Mouse (Mus musculus): ENCODE data around the gene Unc5c. TPM values are rescaled to one million over a fixed set of nuclear protein-coding genes. Genes with fewer than 3 reads are reported as not detected.

The Unc5c gene
- polyA plus RNA-seq, 1 experiment from 2014 or later, result 39.3 TPM

DNA sequence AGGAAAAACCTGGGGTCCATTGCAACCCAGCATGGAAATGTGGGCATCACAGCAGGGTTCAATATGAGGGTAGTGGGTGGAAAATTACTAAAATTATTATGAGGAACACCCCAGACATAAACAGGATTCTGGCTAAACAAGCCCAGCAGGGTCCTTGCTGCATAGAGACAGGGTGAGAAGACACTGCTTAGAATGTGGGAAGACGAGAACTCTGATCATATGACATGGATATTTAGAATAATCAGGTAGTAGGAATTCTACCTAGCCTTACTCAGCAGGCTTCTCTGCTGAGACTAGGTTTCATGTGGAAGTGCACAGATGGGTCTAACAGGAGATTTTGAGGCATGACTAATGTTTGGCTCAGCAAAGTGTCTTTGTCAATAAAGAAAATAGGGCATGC lies 131.9 kb downstream of the Unc5c start:
- Histone ChIP-seq H3K4me3 (ENCODE audit: low read length) (no peak overlapping the region), H3K36me3 (ENCODE audit: control insufficient read depth, insufficient read depth, low read length) (no peaks in the 10 kb centered on the region), H3K9me3 (ENCODE audit: control insufficient read depth, low read length) (no peaks in the 10 kb centered on the region), H3K27ac (ENCODE audit: low read depth, low read length) (no peak overlapping the region), H3K27me3 (ENCODE audit: control insufficient read depth, insufficient read depth, low read length) (no peaks in the 10 kb centered on the region), H3K4me1 (ENCODE audit: control insufficient read depth, insufficient read depth, low read length) (0 out of 2 replicates have a peak, but pooled peaks cover 6% of the 10 kb centered on the region), H3K9ac (ENCODE audit: low read depth, low read length) (no peak overlapping the region), H3K4me2 (replicated peaks; ENCODE audit: low read depth, low read length) (no peak overlapping the region)
- no peak for ATAC-seq (ENCODE audit: low FRiP score, low TSS enrichment)
- WGBS, result 72% methylated on average over 1 of the region's 1 CpGs

- Histone ChIP-seq H3K9me3 (ENCODE audit: control insufficient read depth, low read length) (no peaks in the 10 kb centered on the region), H3K4me1 (ENCODE audit: control insufficient read depth, insufficient read depth, low read length) (0 out of 2 replicates have a peak, but pooled peaks cover 6% of the 10 kb centered on the region), H3K9ac (ENCODE audit: low read depth, low read length) (no peak overlapping the region), H3K4me2 (replicated peaks; ENCODE audit: low read depth, low read length) (no peak overlapping the region), H3K27me3 (ENCODE audit: control insufficient read depth, insufficient read depth, low read length) (no peaks in the 10 kb centered on the region), H3K27ac (ENCODE audit: low read depth, low read length) (no peak overlapping the region), H3K36me3 (ENCODE audit: control insufficient read depth, insufficient read depth, low read length) (no peaks in the 10 kb centered on the region), H3K4me3 (ENCODE audit: low read length) (no peak overlapping the region)
- ATAC-seq (ENCODE audit: low FRiP score, low TSS enrichment), result no peak
- 64% methylated on average over 2 of the region's 2 CpGs for WGBS
Observed at GRCm38 (mm10) chr3:141597974-141598373, 133.0 kb downstream of the Unc5c start.

DNA sequence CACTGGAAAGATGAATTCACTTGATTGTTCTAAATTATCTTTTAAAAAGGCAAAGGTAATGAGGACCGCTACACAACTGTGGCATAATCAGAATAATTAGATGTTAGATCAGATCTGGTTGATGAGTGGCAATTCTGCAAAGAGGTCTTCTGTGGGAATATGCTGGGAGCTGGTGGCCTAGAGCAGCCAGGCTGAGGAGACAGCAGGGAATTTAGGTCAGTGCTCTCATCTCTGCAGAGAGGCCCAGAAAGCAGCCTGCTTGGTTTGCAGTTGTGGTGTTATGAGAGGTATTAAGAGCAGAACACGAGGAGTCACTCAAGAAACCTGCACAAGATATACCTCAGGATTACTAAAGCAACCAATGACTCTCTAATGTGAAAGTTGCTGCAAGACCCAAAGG lies 133.9 kb downstream of the Unc5c start:
- Histone ChIP-seq H3K27ac (ENCODE audit: low read depth, low read length) (no peak overlapping the region), H3K4me1 (ENCODE audit: control insufficient read depth, insufficient read depth, low read length) (0 out of 2 replicates have a peak, but pooled peaks cover 6% of the 10 kb centered on the region), H3K9me3 (ENCODE audit: control insufficient read depth, low read length) (no peaks in the 10 kb centered on the region), H3K4me2 (replicated peaks; ENCODE audit: low read depth, low read length) (no peak overlapping the region), H3K9ac (ENCODE audit: low read depth, low read length) (no peak overlapping the region), H3K27me3 (ENCODE audit: control insufficient read depth, insufficient read depth, low read length) (no peaks in the 10 kb centered on the region), H3K36me3 (ENCODE audit: control insufficient read depth, insufficient read depth, low read length) (no peaks in the 10 kb centered on the region), H3K4me3 (ENCODE audit: low read length) (no peak overlapping the region)
- no peak for ATAC-seq (ENCODE audit: low FRiP score, low TSS enrichment)
- 97% methylated on average over 2 of the region's 2 CpGs for WGBS

DNA sequence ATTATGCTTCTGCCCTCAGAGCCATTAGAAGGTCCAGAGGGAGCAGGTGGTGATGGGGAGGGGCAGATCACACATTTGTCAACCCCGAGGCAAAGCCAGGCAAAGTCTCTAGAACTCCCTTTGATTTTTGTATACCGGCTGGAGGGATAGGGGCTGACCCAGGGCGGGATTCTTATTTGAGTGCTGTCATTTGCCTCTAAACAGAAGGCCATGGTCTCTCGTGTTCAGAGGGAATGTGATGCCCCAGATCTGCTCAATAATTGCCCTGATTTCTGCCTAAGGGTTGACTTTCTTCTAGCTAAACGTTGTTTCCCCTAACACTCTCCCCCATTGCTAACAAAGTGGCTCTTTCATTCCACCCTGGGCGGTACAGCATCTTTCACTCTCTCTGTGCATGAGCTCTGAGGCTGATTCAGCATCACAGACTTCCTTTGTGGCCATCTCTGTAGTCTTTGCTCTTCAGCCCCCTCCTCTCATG lies 136.1 kb downstream of the Unc5c start:
- 13% methylated on average over 6 of the region's 6 CpGs for WGBS
- H3K27ac ChIP-seq (ENCODE audit: low read depth, low read length), result no peak overlapping the region
- H3K4me1 ChIP-seq (ENCODE audit: control insufficient read depth, insufficient read depth, low read length), result 0 out of 2 replicates have a peak, but pooled peaks cover 6% of the 10 kb centered on the region
- no peaks in the 10 kb centered on the region for H3K27me3 ChIP-seq (ENCODE audit: control insufficient read depth, insufficient read depth, low read length)
- no peaks in the 10 kb centered on the region for H3K36me3 ChIP-seq (ENCODE audit: control insufficient read depth, insufficient read depth, low read length)
- H3K4me2 ChIP-seq (replicated peaks; ENCODE audit: low read depth, low read length), result no peak overlapping the region
- no peaks in the 10 kb centered on the region for H3K9me3 ChIP-seq (ENCODE audit: control insufficient read depth, low read length)
- no peak overlapping the region for H3K9ac ChIP-seq (ENCODE audit: low read depth, low read length)
- no peak for ATAC-seq (ENCODE audit: low FRiP score, low TSS enrichment)
- no peak overlapping the region for H3K4me3 ChIP-seq (ENCODE audit: low read length)

GRCm38 (mm10) chr3:141616718-141617117 lies 151.7 kb downstream of the Unc5c start:
- H3K9me3 ChIP-seq (ENCODE audit: control insufficient read depth, low read length), result no peaks in the 10 kb centered on the region
- WGBS, result 76% methylated on average over 1 of the region's 1 CpGs
- no peak overlapping the region for H3K9ac ChIP-seq (ENCODE audit: low read depth, low read length)
- no peaks in the 10 kb centered on the region for H3K36me3 ChIP-seq (ENCODE audit: control insufficient read depth, insufficient read depth, low read length)
- H3K27me3 ChIP-seq (ENCODE audit: control insufficient read depth, insufficient read depth, low read length), result no peaks in the 10 kb centered on the region
- H3K4me2 ChIP-seq (replicated peaks; ENCODE audit: low read depth, low read length), result no peak overlapping the region
- H3K4me1 ChIP-seq (ENCODE audit: control insufficient read depth, insufficient read depth, low read length), result no peaks in the 10 kb centered on the region
- ATAC-seq (ENCODE audit: low FRiP score, low TSS enrichment), result no peak
- H3K27ac ChIP-seq (ENCODE audit: low read depth, low read length), result no peak overlapping the region
- no peak overlapping the region for H3K4me3 ChIP-seq (ENCODE audit: low read length)

GRCm38 (mm10) chr3:141618675-141619074 lies 153.7 kb downstream of the Unc5c start:
- no peak for ATAC-seq (ENCODE audit: low FRiP score, low TSS enrichment)
- H3K27ac ChIP-seq (ENCODE audit: low read depth, low read length), result no peak overlapping the region
- H3K4me1 ChIP-seq (ENCODE audit: control insufficient read depth, insufficient read depth, low read length), result no peaks in the 10 kb centered on the region
- H3K9ac ChIP-seq (ENCODE audit: low read depth, low read length), result no peak overlapping the region
- WGBS, result 77% methylated on average over 1 of the region's 1 CpGs
- H3K27me3 ChIP-seq (ENCODE audit: control insufficient read depth, insufficient read depth, low read length), result no peaks in the 10 kb centered on the region
- H3K4me2 ChIP-seq (replicated peaks; ENCODE audit: low read depth, low read length), result no peak overlapping the region
- no peak overlapping the region for H3K4me3 ChIP-seq (ENCODE audit: low read length)
- no peaks in the 10 kb centered on the region for H3K9me3 ChIP-seq (ENCODE audit: control insufficient read depth, low read length)
- no peaks in the 10 kb centered on the region for H3K36me3 ChIP-seq (ENCODE audit: control insufficient read depth, insufficient read depth, low read length)

DNA sequence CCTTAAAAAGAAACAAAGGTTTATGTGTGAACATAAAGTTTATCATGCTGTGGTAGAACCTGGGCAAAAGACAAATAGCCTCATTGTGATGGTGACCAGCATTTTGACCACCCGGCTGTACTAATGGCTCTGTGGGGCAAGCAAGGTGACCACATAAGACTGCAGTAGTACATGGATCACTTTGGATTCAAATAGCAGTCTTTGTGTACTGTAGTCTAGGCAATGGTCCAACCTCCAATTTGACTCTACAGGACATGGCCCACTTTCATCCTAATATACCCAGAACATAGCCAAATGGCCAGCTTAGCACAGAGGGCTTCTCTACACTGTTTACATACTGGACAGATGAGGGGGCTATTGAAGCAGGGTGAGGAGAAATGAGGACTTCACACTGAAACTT lies 156.5 kb downstream of the Unc5c start:
- no peak overlapping the region for H3K9ac ChIP-seq (ENCODE audit: low read depth, low read length)
- H3K36me3 ChIP-seq (ENCODE audit: control insufficient read depth, insufficient read depth, low read length), result no peaks in the 10 kb centered on the region
- no peak overlapping the region for H3K4me2 ChIP-seq (replicated peaks; ENCODE audit: low read depth, low read length)
- no peaks in the 10 kb centered on the region for H3K27me3 ChIP-seq (ENCODE audit: control insufficient read depth, insufficient read depth, low read length)
- H3K9me3 ChIP-seq (ENCODE audit: control insufficient read depth, low read length), result no peaks in the 10 kb centered on the region
- H3K4me3 ChIP-seq (ENCODE audit: low read length), result no peak overlapping the region
- H3K4me1 ChIP-seq (ENCODE audit: control insufficient read depth, insufficient read depth, low read length), result no peaks in the 10 kb centered on the region
- ATAC-seq (ENCODE audit: low FRiP score, low TSS enrichment), result no peak
- 85% methylated on average over 1 of the region's 1 CpGs for WGBS
- no peak overlapping the region for H3K27ac ChIP-seq (ENCODE audit: low read depth, low read length)

DNA sequence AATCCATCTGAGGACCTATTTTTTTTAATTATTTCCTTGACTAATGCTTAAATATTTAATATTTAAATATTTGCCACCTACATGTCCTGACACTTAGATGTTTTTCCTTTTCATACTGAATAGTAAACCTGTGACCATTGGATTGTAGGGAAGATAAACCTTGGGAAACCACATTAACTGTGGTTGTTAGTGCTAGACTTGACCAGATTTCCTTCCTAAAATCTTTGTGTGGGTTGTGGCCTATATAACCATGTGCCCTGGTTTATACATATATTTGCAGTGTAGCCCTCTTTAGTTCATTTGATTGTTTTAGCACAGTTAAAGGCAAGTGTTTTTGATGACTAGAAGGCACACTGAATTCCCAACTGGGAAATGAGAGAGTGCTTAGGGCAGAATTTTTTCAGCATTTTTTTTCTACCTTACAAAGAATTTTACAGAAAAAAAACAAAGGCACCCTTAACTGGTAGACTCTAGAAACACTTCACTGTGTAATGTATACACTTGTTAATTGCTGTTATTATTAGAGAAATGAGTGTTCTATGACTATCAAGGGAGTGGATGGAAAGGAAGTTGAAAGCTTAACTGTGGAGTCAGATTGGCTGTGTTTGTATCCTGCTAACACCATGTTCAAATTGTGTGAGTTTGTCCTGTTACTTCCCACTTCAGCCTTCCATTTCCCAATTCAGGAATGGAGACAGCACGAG lies 162.1 kb downstream of the Unc5c start:
- no peaks in the 10 kb centered on the region for H3K4me1 ChIP-seq (ENCODE audit: control insufficient read depth, insufficient read depth, low read length)
- H3K4me2 ChIP-seq (replicated peaks; ENCODE audit: low read depth, low read length), result no peak overlapping the region
- no peaks in the 10 kb centered on the region for H3K36me3 ChIP-seq (ENCODE audit: control insufficient read depth, insufficient read depth, low read length)
- no peak overlapping the region for H3K27ac ChIP-seq (ENCODE audit: low read depth, low read length)
- ATAC-seq (ENCODE audit: low FRiP score, low TSS enrichment), result no peak
- no peaks in the 10 kb centered on the region for H3K9me3 ChIP-seq (ENCODE audit: control insufficient read depth, low read length)
- 86% methylated on average over 1 of the region's 1 CpGs for WGBS
- H3K27me3 ChIP-seq (ENCODE audit: control insufficient read depth, insufficient read depth, low read length), result no peaks in the 10 kb centered on the region
- no peak overlapping the region for H3K9ac ChIP-seq (ENCODE audit: low read depth, low read length)
- H3K4me3 ChIP-seq (ENCODE audit: low read length), result no peak overlapping the region

- Histone ChIP-seq H3K27ac (ENCODE audit: low read depth, low read length) (no peak overlapping the region), H3K4me1 (ENCODE audit: control insufficient read depth, insufficient read depth, low read length) (no peaks in the 10 kb centered on the region), H3K4me2 (replicated peaks; ENCODE audit: low read depth, low read length) (no peak overlapping the region), H3K27me3 (ENCODE audit: control insufficient read depth, insufficient read depth, low read length) (no peaks in the 10 kb centered on the region), H3K9me3 (ENCODE audit: control insufficient read depth, low read length) (no peaks in the 10 kb centered on the region), H3K9ac (ENCODE audit: low read depth, low read length) (no peak overlapping the region), H3K36me3 (ENCODE audit: control insufficient read depth, insufficient read depth, low read length) (no peaks in the 10 kb centered on the region), H3K4me3 (ENCODE audit: low read length) (no peak overlapping the region)
- no peak for ATAC-seq (ENCODE audit: low FRiP score, low TSS enrichment)
- 81% methylated on average over 5 of the region's 5 CpGs for WGBS
Observed at GRCm38 (mm10) chr3:141627639-141627977, 162.6 kb downstream of the Unc5c start.

All from kidney, embryonic 14.5 days (tissue).